Mouse (Mus musculus) testis, adult 2 months (tissue): ENCODE data around the gene Plekhg4. TPM values are rescaled to one million over a fixed set of nuclear protein-coding genes. Genes with fewer than 3 reads are reported as not detected.

Experiments used
- H3K27ac ChIP-seq: fragments of 200-500 bp; 2 replicates; pipeline ENCODE4 v1.5.1; 2012; ENCODE audit warnings: low read depth, low read length; ENCODE audit not compliant: control insufficient read depth, insufficient read depth
- H3K27me3 ChIP-seq: fragments of 200-500 bp; 2 replicates; pipeline ENCODE4 v1.6.1; 2012; ENCODE audit warnings: mild to moderate bottlenecking, low read length, moderate library complexity; ENCODE audit not compliant: control insufficient read depth, insufficient read depth
- H3K36me3 ChIP-seq: fragments of 200-500 bp; 2 replicates; pipeline ENCODE4 v1.6.1; 2012; ENCODE audit warnings: mild to moderate bottlenecking, low read length; ENCODE audit not compliant: control insufficient read depth, insufficient read depth
- H3K4me1 ChIP-seq: fragments of 200-500 bp; 2 replicates; pipeline ENCODE4 v1.6.1; 2012; ENCODE audit warnings: low read length; ENCODE audit not compliant: control insufficient read depth, insufficient read depth
- H3K4me3 ChIP-seq: fragments of 200-500 bp; 2 replicates; pipeline ENCODE4 v1.5.1; 2012; ENCODE audit warnings: low read depth, mild to moderate bottlenecking, low read length, moderate library complexity, mixed read lengths; ENCODE audit not compliant: control insufficient read depth
- CTCF ChIP-seq: fragments of 200-500 bp; IDR thresholded peaks from 2 replicates; pipeline ENCODE4 v1.5.1; 2012; ENCODE audit warnings: low read depth, mild to moderate bottlenecking, inconsistent platforms, low read length, moderate library complexity; ENCODE audit not compliant: control insufficient read depth, insufficient read depth, insufficient replicate concordance
- POLR2A ChIP-seq: fragments of 200-500 bp; IDR thresholded peaks from 2 replicates; pipeline ENCODE4 v1.6.1; 2012; ENCODE audit warnings: low read depth, mild to moderate bottlenecking, inconsistent platforms, low read length, moderate library complexity; ENCODE audit not compliant: control insufficient read depth
- polyA plus RNA-seq: library from polyadenylated mRNA; depleted of rRNA; stranded (reverse); fragments of >200 nt; gene quantifications from 2 replicates; pipeline ENCODE4 v1.2.3, GENCODE M21; 2012

Gene Plekhg4
- polyA plus RNA-seq, 1 experiment, result 24.2 TPM

DNA sequence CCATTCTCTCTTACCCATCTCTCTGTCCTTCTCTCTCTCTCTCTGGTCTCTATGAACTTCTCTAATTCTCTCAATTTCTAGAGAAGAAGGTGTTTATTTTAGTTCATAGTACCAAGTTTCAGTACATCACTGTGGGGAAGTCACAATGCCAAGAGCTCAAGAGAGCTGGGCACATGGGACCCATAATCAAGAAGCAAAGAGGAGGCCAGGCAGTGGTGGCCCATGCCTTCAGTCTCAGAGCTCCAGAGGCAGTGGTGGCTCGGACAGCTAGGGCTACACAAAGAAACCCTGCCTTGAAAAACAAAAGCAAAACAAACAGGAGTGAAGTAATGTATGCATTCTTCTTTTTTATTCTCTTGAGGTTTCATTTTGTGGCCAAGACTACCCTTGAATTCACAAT, 31.4 kb downstream of the Plekhg4 start:
- TF ChIP-seq CTCF (no peak), POLR2A (no peak)
- H3K4me3 ChIP-seq, result no peak overlapping the region
- H3K4me1 ChIP-seq, result no peaks in the 10 kb centered on the region
- no peak overlapping the region for H3K27ac ChIP-seq
- no peaks in the 10 kb centered on the region; the same call in 1 of the 2 replicates for H3K36me3 ChIP-seq
- no peaks in the 10 kb centered on the region for H3K27me3 ChIP-seq

GRCm38 (mm10) chr8:105406416-105406815, 33.3 kb downstream of the Plekhg4 start:
- TF ChIP-seq CTCF, result no peak
- no peak for TF ChIP-seq POLR2A
- Histone ChIP-seq H3K4me3 (no peak overlapping the region), H3K27ac (no peak overlapping the region), H3K36me3 (no peaks in the 10 kb centered on the region; the same call in 1 of the 2 replicates), H3K27me3 (no peaks in the 10 kb centered on the region), H3K4me1 (no peaks in the 10 kb centered on the region)

- no peaks in the 10 kb centered on the region for H3K36me3 ChIP-seq
- TF ChIP-seq POLR2A (no peak), CTCF (no peak)
These were observed 35.3 kb downstream of the Plekhg4 start for GRCm38 (mm10) chr8:105408331-105408730.

DNA sequence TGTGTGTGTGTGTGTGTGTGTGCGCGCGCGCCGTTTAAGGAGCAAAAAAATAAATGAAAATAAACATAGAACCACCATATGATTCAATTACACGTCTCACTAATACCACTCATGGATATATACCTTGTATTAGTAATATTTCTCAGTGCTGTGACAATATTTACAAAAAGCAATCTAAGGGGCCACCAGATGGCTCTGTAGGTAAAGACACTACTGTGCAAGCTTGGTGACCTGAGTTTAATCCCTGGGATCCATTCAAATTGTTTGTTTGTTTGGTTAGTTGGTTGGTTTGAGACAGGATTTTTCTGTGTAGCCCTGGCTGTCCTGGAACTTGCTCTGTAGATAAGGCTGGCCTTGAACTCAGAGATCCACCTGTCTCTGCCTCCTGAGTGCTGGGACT, 36.9 kb downstream of the Plekhg4 start:
- H3K36me3 ChIP-seq, result no peaks in the 10 kb centered on the region
- TF ChIP-seq POLR2A, result no peak
- no peak for TF ChIP-seq CTCF
- no peak overlapping the region for H3K4me3 ChIP-seq
- H3K27ac ChIP-seq, result no peak overlapping the region
- no peaks in the 10 kb centered on the region for H3K27me3 ChIP-seq
- H3K4me1 ChIP-seq, result no peaks in the 10 kb centered on the region

More at GRCm38 (mm10) chr8:105408331-105408730, 35.3 kb downstream of the Plekhg4 start:
- H3K4me3 ChIP-seq, result no peak overlapping the region
- no peaks in the 10 kb centered on the region for H3K27me3 ChIP-seq
- no peak overlapping the region for H3K27ac ChIP-seq
- H3K4me1 ChIP-seq, result no peaks in the 10 kb centered on the region

GRCm38 (mm10) chr8:105413391-105413790, 40.3 kb downstream of the Plekhg4 start, which contains the start of the genes Kctd19 and Lrrc36:
Gene Kctd19, minus strand, starts transcription at chr8:105413502.
Gene Lrrc36, plus strand, starts transcription at chr8:105413571.
- TF ChIP-seq CTCF (peak; percentile 48), POLR2A (peak; percentile 92)
- Histone ChIP-seq H3K36me3 (no peaks in the 10 kb centered on the region), H3K27ac (peak within 1 kb of the TSS; percentile 94), H3K27me3 (no peaks in the 10 kb centered on the region), H3K4me1 (no peaks in the 10 kb centered on the region), H3K4me3 (peak within 1 kb of the TSS; percentile 93)

DNA sequence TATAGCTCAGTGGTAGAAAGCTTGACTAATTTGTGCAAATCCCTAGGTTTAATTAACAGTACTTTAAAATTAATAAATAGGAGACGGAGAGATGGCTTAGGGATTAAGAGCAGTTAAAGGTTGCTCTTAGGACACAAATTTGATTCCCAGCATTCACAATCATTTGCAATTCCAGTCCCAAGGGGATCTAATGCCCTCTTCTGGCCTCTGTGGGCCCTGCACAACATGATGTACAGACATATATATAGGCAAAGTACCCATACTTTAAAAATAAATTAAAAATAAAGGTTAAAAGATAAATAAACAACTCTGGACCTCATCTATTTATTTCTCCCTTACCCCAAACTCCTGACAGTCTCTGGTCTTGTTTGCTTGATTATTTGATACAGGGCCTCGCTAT, 45.9 kb downstream of the Plekhg4 start:
- Histone ChIP-seq H3K4me3 (no peak overlapping the region), H3K36me3 (no peaks in the 10 kb centered on the region), H3K4me1 (no peaks in the 10 kb centered on the region), H3K27ac (no peak overlapping the region), H3K27me3 (no peaks in the 10 kb centered on the region)
- TF ChIP-seq CTCF (no peak), POLR2A (no peak)

DNA sequence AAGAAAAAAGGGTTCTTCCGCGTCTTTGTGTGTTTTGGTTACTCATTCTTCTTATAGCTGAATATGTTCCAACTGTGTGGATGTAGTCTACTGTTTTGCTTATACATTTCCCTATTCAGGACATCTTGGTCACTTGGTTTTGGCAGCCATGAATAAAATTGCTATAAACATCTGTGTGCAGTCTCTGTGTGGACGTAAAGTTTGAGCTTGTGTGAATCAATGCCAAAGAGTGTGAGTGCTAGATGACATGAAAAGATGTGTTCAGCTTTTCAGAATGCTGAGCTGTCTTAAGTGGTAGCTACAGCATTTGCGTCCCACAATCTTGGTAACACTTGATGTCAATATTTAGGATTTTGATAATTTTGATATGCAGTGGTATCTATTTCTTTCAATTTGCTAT, 46.7 kb downstream of the Plekhg4 start:
- no peaks in the 10 kb centered on the region for H3K36me3 ChIP-seq
- TF ChIP-seq CTCF (no peak), POLR2A (no peak)
- no peaks in the 10 kb centered on the region for H3K4me1 ChIP-seq
- no peak overlapping the region for H3K4me3 ChIP-seq
- H3K27me3 ChIP-seq, result no peaks in the 10 kb centered on the region
- H3K27ac ChIP-seq, result no peak overlapping the region

DNA sequence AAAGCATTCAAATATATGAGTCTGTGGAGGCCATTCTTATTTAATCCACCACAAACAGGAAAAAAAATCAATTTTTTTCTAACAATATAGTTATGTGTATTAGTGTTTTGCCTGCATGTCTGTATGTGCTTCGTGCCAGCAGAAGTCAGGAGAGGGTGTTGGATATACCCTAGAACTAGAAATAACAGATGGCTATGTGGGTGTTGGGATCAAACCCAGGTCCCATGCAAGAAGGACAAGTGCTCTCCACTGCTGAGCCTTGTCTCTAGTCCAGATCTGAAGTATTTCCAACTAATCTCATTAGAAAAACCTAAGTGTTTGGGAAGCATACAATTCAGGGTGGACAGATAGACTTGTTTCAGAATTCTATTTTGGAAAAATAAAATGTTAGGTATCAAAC, 48.9 kb downstream of the Plekhg4 start:
- TF ChIP-seq POLR2A, result no peak
- TF ChIP-seq CTCF, result no peak
- Histone ChIP-seq H3K4me1 (no peaks in the 10 kb centered on the region), H3K36me3 (no peaks in the 10 kb centered on the region; the same call in 1 of the 2 replicates), H3K4me3 (no peak overlapping the region), H3K27ac (no peak overlapping the region), H3K27me3 (no peaks in the 10 kb centered on the region)
